Mouse (Mus musculus) liver, adult 2 months (tissue): ENCODE data around the gene Appbp2. TPM values are rescaled to one million over a fixed set of nuclear protein-coding genes. Genes with fewer than 3 reads are reported as not detected.

Source experiments
- DNase-seq: peaks from one replicate; pipeline ENCODE4 v3.0.0-alpha.2; 2011; ENCODE audit warnings: low read depth, low spot score; ENCODE audit errors: extremely low read depth
- H3K27ac ChIP-seq: fragments of 200-500 bp; replicated peaks from 2 replicates; pipeline ENCODE4 v1.5.1; 2012; ENCODE audit warnings: low read depth, mild to moderate bottlenecking, control low read depth, inconsistent platforms, low read length; ENCODE audit not compliant: insufficient read depth
- H3K27me3 ChIP-seq: fragments of 200-500 bp; 2 replicates; pipeline ENCODE4 v1.6.1; 2012; ENCODE audit warnings: mild to moderate bottlenecking, moderate library complexity, low read length, inconsistent platforms; ENCODE audit not compliant: control insufficient read depth, insufficient read depth
- H3K36me3 ChIP-seq: fragments of 200-500 bp; 2 replicates; pipeline ENCODE4 v1.6.1; 2012; ENCODE audit warnings: low read length, inconsistent platforms; ENCODE audit not compliant: control insufficient read depth, insufficient read depth
- H3K4me1 ChIP-seq: fragments of 200-500 bp; 2 replicates; pipeline ENCODE4 v1.6.1; 2011; ENCODE audit warnings: low read length; ENCODE audit not compliant: control insufficient read depth, insufficient read depth
- H3K4me3 ChIP-seq: fragments of 200-500 bp; 2 replicates; pipeline ENCODE4 v1.5.1; 2011; ENCODE audit warnings: low read depth, mild to moderate bottlenecking, control low read depth, low read length, moderate library complexity; ENCODE audit not compliant: insufficient read depth
- H3K79me2 ChIP-seq: fragments of 200-500 bp; 2 replicates; pipeline ENCODE4 v1.6.1; 2012; ENCODE audit warnings: inconsistent platforms, mild to moderate bottlenecking, low read length, moderate library complexity; ENCODE audit not compliant: control insufficient read depth, insufficient read depth
- H3K9ac ChIP-seq: fragments of 200-500 bp; 2 replicates; pipeline ENCODE4 v1.6.1; 2012; ENCODE audit warnings: low read depth, mild to moderate bottlenecking, control low read depth, inconsistent platforms, low read length
- CTCF ChIP-seq: fragments of 200-500 bp; IDR thresholded peaks from 2 replicates; pipeline ENCODE4 v1.5.1; 2011; ENCODE audit warnings: low read depth, low read length, control low read depth
- POLR2A ChIP-seq: fragments of 200-500 bp; IDR thresholded peaks from 2 replicates; pipeline ENCODE4 v1.6.1; 2011; ENCODE audit warnings: low read length, control low read depth; ENCODE audit not compliant: insufficient read depth; ENCODE audit errors: extremely low read depth
- WGBS: fragments of 180-500 bp; shearing (Covaris S2); methylation state at CpG from one replicate; pipeline ENCODE4 v1.1.7; 2018; 5-methylcytosine and 5-hydroxymethylcytosine counted together
- polyA plus RNA-seq: library from polyadenylated mRNA; depleted of rRNA; stranded (reverse); fragments of >200 nt; gene quantifications from 2 replicates; pipeline ENCODE4 v1.2.3, GENCODE M21; 2012
- total RNA-seq: library from RNA; depleted of rRNA; stranded (reverse); fragments of >200 nt; gene quantifications from 2 replicates; pipeline ENCODE4 v1.2.3, GENCODE M21; 2014

Gene Appbp2
- total and polyA plus RNA-seq, 2 experiments, result 5.5 to 10.5 TPM

- Histone ChIP-seq H3K36me3 (no peaks in the 10 kb centered on the region), H3K9ac (no peak overlapping the region), H3K27ac (no peak overlapping the region), H3K79me2 (no peaks in the 10 kb centered on the region), H3K4me1 (no peaks in the 10 kb centered on the region), H3K27me3 (no peaks in the 10 kb centered on the region), H3K4me3 (no peak overlapping the region)
- TF ChIP-seq POLR2A (no peak), CTCF (no peak)
- DNase-seq, result no peak
- 73% methylated on average over 7 of the region's 7 CpGs for WGBS
Observed at GRCm38 (mm10) chr11:85253641-85254040, 18.7 kb upstream of the Appbp2 start.

- no peak for TF ChIP-seq POLR2A
- TF ChIP-seq CTCF, result no peak
- DNase-seq, result no peak
- Histone ChIP-seq H3K36me3 (no peaks in the 10 kb centered on the region), H3K27me3 (no peaks in the 10 kb centered on the region), H3K9ac (no peak overlapping the region), H3K27ac (no peak overlapping the region), H3K79me2 (no peaks in the 10 kb centered on the region), H3K4me3 (no peak overlapping the region), H3K4me1 (no peaks in the 10 kb centered on the region)
- 84% methylated on average over 5 of the region's 5 CpGs for WGBS
Observed at GRCm38 (mm10) chr11:85253006-85253405, 18.1 kb upstream of the Appbp2 start.

GRCm38 (mm10) chr11:85251955-85252354 lies 17.0 kb upstream of the Appbp2 start:
- no peak overlapping the region for H3K9ac ChIP-seq
- H3K4me3 ChIP-seq, result no peak overlapping the region
- no peak overlapping the region for H3K27ac ChIP-seq
- H3K79me2 ChIP-seq, result no peaks in the 10 kb centered on the region
- H3K36me3 ChIP-seq, result no peaks in the 10 kb centered on the region
- DNase-seq, result no peak
- no peaks in the 10 kb centered on the region for H3K27me3 ChIP-seq
- TF ChIP-seq CTCF (no peak), POLR2A (no peak)
- 94% methylated on average over 5 of the region's 5 CpGs for WGBS
- H3K4me1 ChIP-seq, result no peaks in the 10 kb centered on the region

- no peaks in the 10 kb centered on the region for H3K27me3 ChIP-seq
- no peak for DNase-seq
- H3K4me3 ChIP-seq, result no peak overlapping the region
- H3K4me1 ChIP-seq, result no peaks in the 10 kb centered on the region
- no peak for TF ChIP-seq POLR2A
- TF ChIP-seq CTCF, result no peak
- WGBS, result 33% methylated on average over 3 of the region's 3 CpGs
- no peak overlapping the region for H3K9ac ChIP-seq
- no peak overlapping the region for H3K27ac ChIP-seq
- no peaks in the 10 kb centered on the region for H3K79me2 ChIP-seq
- no peaks in the 10 kb centered on the region for H3K36me3 ChIP-seq
Observed at GRCm38 (mm10) chr11:85250467-85250866, 15.5 kb upstream of the Appbp2 start.

GRCm38 (mm10) chr11:85249338-85249737 lies 14.4 kb upstream of the Appbp2 start:
- TF ChIP-seq POLR2A (no peak), CTCF (no peak)
- Histone ChIP-seq H3K79me2 (no peaks in the 10 kb centered on the region), H3K36me3 (no peaks in the 10 kb centered on the region), H3K9ac (no peak overlapping the region), H3K27ac (no peak overlapping the region), H3K27me3 (no peaks in the 10 kb centered on the region), H3K4me1 (no peaks in the 10 kb centered on the region), H3K4me3 (no peak overlapping the region)
- peak; percentile 14 for DNase-seq
- WGBS, result 81% methylated on average over 3 of the region's 3 CpGs

GRCm38 (mm10) chr11:85248151-85248550 lies 13.2 kb upstream of the Appbp2 start:
- no peaks in the 10 kb centered on the region for H3K4me1 ChIP-seq
- no peaks in the 10 kb centered on the region for H3K36me3 ChIP-seq
- H3K27ac ChIP-seq, result no peak overlapping the region
- no peak for DNase-seq
- TF ChIP-seq CTCF (no peak), POLR2A (no peak)
- WGBS, result 100% methylated on average over 2 of the region's 2 CpGs
- no peaks in the 10 kb centered on the region for H3K79me2 ChIP-seq
- H3K27me3 ChIP-seq, result no peaks in the 10 kb centered on the region
- H3K4me3 ChIP-seq, result no peak overlapping the region
- H3K9ac ChIP-seq, result no peak overlapping the region

- no peaks in the 10 kb centered on the region for H3K79me2 ChIP-seq
- H3K4me3 ChIP-seq, result no peak overlapping the region
- no peak overlapping the region for H3K27ac ChIP-seq
- H3K9ac ChIP-seq, result no peak overlapping the region
- TF ChIP-seq CTCF (no peak), POLR2A (no peak)
- no peaks in the 10 kb centered on the region for H3K4me1 ChIP-seq
- H3K36me3 ChIP-seq, result peaks cover 3% of the 10 kb centered on the region; the same call in 1 of the 2 replicates
- WGBS, result 93% methylated on average over 8 of the region's 8 CpGs
- DNase-seq, result no peak
- no peaks in the 10 kb centered on the region for H3K27me3 ChIP-seq
Observed at GRCm38 (mm10) chr11:85241226-85241625, 6.3 kb upstream of the Appbp2 start.
